In the genomic region with DNA sequence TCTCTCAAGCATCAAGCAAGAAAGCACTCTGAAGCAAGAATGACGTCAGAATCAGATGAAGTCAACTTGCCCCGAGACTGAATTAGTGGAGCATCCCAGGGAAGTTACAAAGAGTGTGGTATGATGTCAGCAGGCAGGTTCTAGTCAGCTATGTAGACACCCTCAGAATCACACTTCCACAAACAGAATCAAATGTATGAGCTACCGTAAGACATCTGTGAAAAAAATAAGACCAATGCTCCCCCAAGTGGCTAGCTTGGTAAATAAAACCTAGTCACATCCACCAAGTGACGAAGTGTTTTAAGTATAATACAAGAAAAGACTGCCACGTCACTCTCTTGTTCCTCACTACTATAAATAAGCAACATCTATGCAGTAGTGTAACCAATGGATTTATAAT, we compare ENCODE assay signal across 8 mouse cellular contexts. TPM values are rescaled to one million over a fixed set of nuclear protein-coding genes. Genes with fewer than 3 reads are reported as not detected.
DNase-seq lines count a peak whose midpoint lies in the region; ATAC-seq and TF ChIP-seq lines count a peak whose summit lies in the region.

No protein-coding gene starts in this region.

- peaks cover 26% of the 10 kb centered on the region for H3K36me3 ChIP-seq in hindbrain, embryonic 15.5 days
- peaks cover 88% of the 10 kb centered on the region for H3K36me3 ChIP-seq in hindbrain, embryonic 10.5 days
- peaks cover 32% of the 10 kb centered on the region for H3K36me3 ChIP-seq in forebrain, embryonic 15.5 days
- no peaks in the 10 kb centered on the region for H3K36me3 ChIP-seq in stomach, postnatal 0 days (ENCODE audit: control insufficient read depth, insufficient read depth, low read length)
- peaks cover 47% of the 10 kb centered on the region for H3K36me3 ChIP-seq in heart, embryonic 12.5 days

- no peak overlapping the region for H3K9ac ChIP-seq in hindbrain, embryonic 15.5 days
- no peak overlapping the region for H3K9ac ChIP-seq in forebrain, embryonic 15.5 days (replicated peaks)
- no peak overlapping the region for H3K9ac ChIP-seq in stomach, postnatal 0 days (ENCODE audit: low read length)
- H3K9ac ChIP-seq in heart, embryonic 12.5 days: no peak overlapping the region

- H3K27ac ChIP-seq in hindbrain, embryonic 15.5 days (replicated peaks): no peak overlapping the region
- H3K27ac ChIP-seq in hindbrain, embryonic 10.5 days: no peak overlapping the region
- no peak overlapping the region for H3K27ac ChIP-seq in forebrain, embryonic 15.5 days (replicated peaks)
- H3K27ac ChIP-seq in stomach, postnatal 0 days (replicated peaks): no peak overlapping the region
- no peak overlapping the region for H3K27ac ChIP-seq in heart, embryonic 12.5 days (ENCODE audit: poor library complexity, severe bottlenecking)

- no peak for TF ChIP-seq EP300 in stomach, postnatal 0 days (optimal IDR thresholded peaks at IDR 0.05)

- WGBS in hindbrain, embryonic 15.5 days: 64% methylated on average over 5 of the region's 5 CpGs
- 88% methylated on average over 5 of the region's 5 CpGs for WGBS in hindbrain, embryonic 10.5 days
- 62% methylated on average over 5 of the region's 5 CpGs for WGBS in forebrain, embryonic 15.5 days
- WGBS in stomach, postnatal 0 days: 65% methylated on average over 5 of the region's 5 CpGs
- WGBS in heart, embryonic 12.5 days: 68% methylated on average over 5 of the region's 5 CpGs

- 0 out of 2 replicates have a peak, but pooled peaks have one; percentile 68 for ATAC-seq in hindbrain, embryonic 15.5 days (ENCODE audit: low FRiP score, low read depth)
- ATAC-seq in forebrain, embryonic 15.5 days (replicated peaks): peak; percentile 71
- ATAC-seq in stomach, postnatal 0 days (ENCODE audit: low FRiP score, low TSS enrichment): no peak
- no peak for ATAC-seq in heart, embryonic 12.5 days (ENCODE audit: insufficient number of reproducible peaks, low FRiP score)

- no peaks in the 10 kb centered on the region for H3K27me3 ChIP-seq in hindbrain, embryonic 15.5 days
- H3K27me3 ChIP-seq in hindbrain, embryonic 10.5 days (ENCODE audit: insufficient read depth, poor library complexity, severe bottlenecking): no peaks in the 10 kb centered on the region
- H3K27me3 ChIP-seq in forebrain, embryonic 15.5 days: no peaks in the 10 kb centered on the region
- no peaks in the 10 kb centered on the region for H3K27me3 ChIP-seq in stomach, postnatal 0 days (ENCODE audit: control insufficient read depth, insufficient read depth, low read length)
- no peaks in the 10 kb centered on the region for H3K27me3 ChIP-seq in heart, embryonic 12.5 days (replicated peaks)

- H3K4me2 ChIP-seq in hindbrain, embryonic 15.5 days: no peak overlapping the region
- no peak overlapping the region for H3K4me2 ChIP-seq in forebrain, embryonic 15.5 days (replicated peaks)
- no peak overlapping the region for H3K4me2 ChIP-seq in stomach, postnatal 0 days (replicated peaks; ENCODE audit: low read depth)
- no peak overlapping the region for H3K4me2 ChIP-seq in heart, embryonic 12.5 days

- no peak for DNase-seq in hindbrain, embryonic 10.5 days (ENCODE audit: low spot score)
- DNase-seq in right cerebral cortex, adult 18-20 months: peak; percentile 29
- no peak for DNase-seq in right cerebral cortex, postnatal 14 days
- no peak for DNase-seq in stomach, postnatal 0 days (ENCODE audit: low spot score)
- no peak for DNase-seq in natural killer cell, adult 2 months (ENCODE audit: low spot score in 2 of 2)

- H3K4me3 ChIP-seq in hindbrain, embryonic 15.5 days: no peak overlapping the region
- H3K4me3 ChIP-seq in hindbrain, embryonic 10.5 days: no peak overlapping the region
- H3K4me3 ChIP-seq in forebrain, embryonic 15.5 days: no peak overlapping the region
- no peak overlapping the region for H3K4me3 ChIP-seq in stomach, postnatal 0 days (ENCODE audit: low read depth, low read length)
- no peak overlapping the region for H3K4me3 ChIP-seq in heart, embryonic 12.5 days

- peak; percentile 42 for TF ChIP-seq CTCF in stomach, postnatal 0 days (IDR thresholded peaks at IDR 0.05; ENCODE audit: low read depth)

- H3K4me1 ChIP-seq in hindbrain, embryonic 15.5 days (replicated peaks): no peaks in the 10 kb centered on the region
- no peaks in the 10 kb centered on the region for H3K4me1 ChIP-seq in hindbrain, embryonic 10.5 days (replicated peaks)
- H3K4me1 ChIP-seq in forebrain, embryonic 15.5 days: no peaks in the 10 kb centered on the region
- no peaks in the 10 kb centered on the region for H3K4me1 ChIP-seq in stomach, postnatal 0 days (replicated peaks; ENCODE audit: control insufficient read depth, insufficient read depth)
- H3K4me1 ChIP-seq in heart, embryonic 12.5 days (replicated peaks): no peaks in the 10 kb centered on the region

- no peaks in the 10 kb centered on the region for H3K9me3 ChIP-seq in hindbrain, embryonic 15.5 days
- no peaks in the 10 kb centered on the region for H3K9me3 ChIP-seq in hindbrain, embryonic 10.5 days
- no peaks in the 10 kb centered on the region for H3K9me3 ChIP-seq in forebrain, embryonic 15.5 days
- no peaks in the 10 kb centered on the region for H3K9me3 ChIP-seq in stomach, postnatal 0 days (ENCODE audit: control insufficient read depth, low read length)
- H3K9me3 ChIP-seq in heart, embryonic 12.5 days (replicated peaks): no peaks in the 10 kb centered on the region

RNA-seq across cellular contexts. Expression of gene Trmt11, which starts 13.5 kb away (rescaled TPM):
- polyA plus RNA-seq in hindbrain, embryonic 15.5 days (2015; fragmentation: Nextera tagmentation; extraction: Ambion mirVana): 20.0 and 21.0 TPM in 2 replicates
- 26.3 and 30.6 TPM in 2 replicates for polyA plus RNA-seq in hindbrain, embryonic 10.5 days (2016; fragmentation: Nextera tagmentation; extraction: Ambion mirVana)
- polyA plus RNA-seq in forebrain, embryonic 15.5 days (2015; fragmentation: Nextera tagmentation; extraction: Ambion mirVana): 24.1 and 24.8 TPM in 2 replicates
- polyA plus RNA-seq in stomach, postnatal 0 days (2015; fragmentation: Nextera tagmentation; extraction: Ambion mirVana): 15.1 and 15.9 TPM in 2 replicates
- 18.6 and 20.3 TPM in 2 replicates for polyA plus RNA-seq in heart, embryonic 12.5 days (2016; fragmentation: Nextera tagmentation; extraction: Ambion mirVana)

RNA-seq across cellular contexts. Expression of gene Hint3, which starts 42.4 kb away (rescaled TPM):
- polyA plus RNA-seq in hindbrain, embryonic 15.5 days (2015; fragmentation: Nextera tagmentation; extraction: Ambion mirVana): 17.7 and 20.8 TPM in 2 replicates
- 14.7 and 15.2 TPM in 2 replicates for polyA plus RNA-seq in hindbrain, embryonic 10.5 days (2016; fragmentation: Nextera tagmentation; extraction: Ambion mirVana)
- 22.9 and 25.6 TPM in 2 replicates for polyA plus RNA-seq in forebrain, embryonic 15.5 days (2015; fragmentation: Nextera tagmentation; extraction: Ambion mirVana)
- 60.9 and 67.4 TPM in 2 replicates for polyA plus RNA-seq in stomach, postnatal 0 days (2015; fragmentation: Nextera tagmentation; extraction: Ambion mirVana)
- 29.2 and 32.8 TPM in 2 replicates for polyA plus RNA-seq in heart, embryonic 12.5 days (2016; fragmentation: Nextera tagmentation; extraction: Ambion mirVana)

Comparison
In these comparisons a context has a peak if more than half of its experiments do, and no peak if none do; other contexts are left out.
1. ATAC-seq: peak in hindbrain, embryonic 15.5 days (single experiment) and forebrain, embryonic 15.5 days (single experiment); none in stomach, postnatal 0 days (single experiment) and heart, embryonic 12.5 days (single experiment).